9 mouse cellular contexts compared by ENCODE assay signal in genomic region chr5:24733134-24733533, GRCm38 (mm10). TPM values are rescaled to one million over a fixed set of nuclear protein-coding genes. Genes with fewer than 3 reads are reported as not detected.
A peak's percentile ranks its signal among the peaks of the same experiment; 100 is the strongest.
DNase-seq lines count a peak whose midpoint lies in the region; ATAC-seq and TF ChIP-seq lines count a peak whose summit lies in the region.
"Had no signal": no experiment of that assay in that cellular context is flagged by ENCODE, and none has a peak within 500 bp of the region (broad histone marks: within the 10 kb centered on the region; RNA-seq: fewer than 3 reads in every experiment).

No protein-coding gene starts in this region.

- H3K36me3 ChIP-seq in hindbrain, embryonic 12.5 days = no peaks in the 10 kb centered on the region
- H3K36me3 ChIP-seq in liver, embryonic 11.5 days (ENCODE audit: control insufficient read depth, insufficient read depth, low read length) = no peaks in the 10 kb centered on the region
- H3K36me3 ChIP-seq: neural tube, embryonic 12.5 days had no signal

- 0% methylated on average over 8 of the region's 8 CpGs for WGBS in hindbrain, embryonic 12.5 days
- WGBS in liver, embryonic 11.5 days = 18% methylated on average over 8 of the region's 8 CpGs

- TF ChIP-seq CTCF in layer of hippocampus, adult 2 months (conservative IDR thresholded peaks at IDR 0.05) = no peak
- no peak for TF ChIP-seq CTCF in gastrocnemius, adult 2 months (IDR thresholded peaks at IDR 0.05)

- H3K4me2 ChIP-seq in hindbrain, embryonic 12.5 days (replicated peaks) = 0 out of 2 replicates have a peak overlapping the region, but pooled peaks have one; percentile 3
- H3K4me2 ChIP-seq in liver, embryonic 11.5 days = peak overlapping the region; percentile 34; the same call in 1 of the 2 replicates
- H3K4me2 ChIP-seq: neural tube, embryonic 12.5 days had no signal

- intact Hi-C loops in gastrocnemius, adult 2 months (cut with DNase I) = no loop called here

- no peak overlapping the region for H3K27ac ChIP-seq in hindbrain, embryonic 12.5 days
- H3K27ac ChIP-seq in liver, embryonic 11.5 days (ENCODE audit: low read depth, low read length) = peak overlapping the region; percentile 41; the same call in 1 of the 2 replicates
- no peak overlapping the region for H3K27ac ChIP-seq in layer of hippocampus, adult 2 months
- H3K27ac ChIP-seq in gastrocnemius, adult 2 months = no peak overlapping the region
- H3K27ac ChIP-seq: neural tube, embryonic 12.5 days had no signal

- ATAC-seq in hindbrain, embryonic 12.5 days (ENCODE audit: low FRiP score) = 0 out of 2 replicates have a peak, but pooled peaks have one; percentile 46
- no peak for ATAC-seq in liver, embryonic 11.5 days (replicated peaks; ENCODE audit: low FRiP score)

- H3K4me1 ChIP-seq in hindbrain, embryonic 12.5 days = peaks cover 33% of the 10 kb centered on the region
- peaks cover 32% of the 10 kb centered on the region for H3K4me1 ChIP-seq in liver, embryonic 11.5 days (replicated peaks; ENCODE audit: control insufficient read depth, insufficient read depth, low read length)

- peaks cover 41% of the 10 kb centered on the region for H3K27me3 ChIP-seq in hindbrain, embryonic 12.5 days
- H3K27me3 ChIP-seq in liver, embryonic 11.5 days (replicated peaks; ENCODE audit: control insufficient read depth, insufficient read depth, low read length) = peaks cover 39% of the 10 kb centered on the region

- no peak overlapping the region for H3K4me3 ChIP-seq in hindbrain, embryonic 12.5 days
- no peak overlapping the region for H3K4me3 ChIP-seq in liver, embryonic 11.5 days (ENCODE audit: low read depth, low read length)
- H3K4me3 ChIP-seq in layer of hippocampus, adult 2 months = no peak overlapping the region
- H3K4me3 ChIP-seq in gastrocnemius, adult 2 months = no peak overlapping the region
- H3K4me3 ChIP-seq: neural tube, embryonic 12.5 days had no signal

- H3K9me3 ChIP-seq in hindbrain, embryonic 12.5 days (replicated peaks) = no peaks in the 10 kb centered on the region
- H3K9me3 ChIP-seq in liver, embryonic 11.5 days (ENCODE audit: control insufficient read depth, low read length) = no peaks in the 10 kb centered on the region
- H3K9me3 ChIP-seq: neural tube, embryonic 12.5 days had no signal

- peak; percentile 33 for DNase-seq in urinary bladder, postnatal 14 days (ENCODE audit: low spot score)
- no peak for DNase-seq in urinary bladder, adult 18-20 months (ENCODE audit: low spot score in 2 of 2)
- no peak for DNase-seq in liver, embryonic 11.5 days (ENCODE audit: low spot score)
- no peak for DNase-seq in layer of hippocampus, adult 2 months (ENCODE audit: low spot score in 2 of 2)
- DNase-seq in layer of hippocampus, adult 8-10 months (ENCODE audit: low spot score in 2 of 2) = no peak
- no peak for DNase-seq in gastrocnemius, adult 2 months
- no peak for DNase-seq in cerebellum, adult 9-10 months

- H3K9ac ChIP-seq in hindbrain, embryonic 12.5 days = no peak overlapping the region
- no peak overlapping the region for H3K9ac ChIP-seq in liver, embryonic 11.5 days (ENCODE audit: low read depth, low read length)
- H3K9ac ChIP-seq: neural tube, embryonic 12.5 days had no signal

RNA-seq across cellular contexts. Expression of gene Wdr86, which starts 2.6 kb away (rescaled TPM):
- 17.7 and 21.0 TPM in 2 replicates for polyA plus RNA-seq in hindbrain, embryonic 12.5 days (2016; fragmentation: Nextera tagmentation; extraction: Ambion mirVana)
- polyA plus RNA-seq in liver, embryonic 11.5 days (2014; fragmentation: Nextera tagmentation; extraction: Ambion mirVana) = 9.8 and 11.2 TPM in 2 replicates
- 1 to 10 TPM in 1 of 2 experiments, under 1 TPM in 1; 0.44 to 1.4 TPM for total RNA-seq in layer of hippocampus, adult 2 months (2021)
- 1 to 10 TPM in 2 of 4 experiments, under 1 TPM in 2; 0.37 to 1.2 (median 1.00) TPM for total RNA-seq in layer of hippocampus, adult 8-10 months (2022)
- total RNA-seq in gastrocnemius, adult 2 months (2021) = not detected

RNA-seq across cellular contexts. Expression of gene Crygn, which starts 24.7 kb away (rescaled TPM):
- 4.7 TPM in 1 of 2 replicates, not detected in the other for polyA plus RNA-seq in hindbrain, embryonic 12.5 days (2016; fragmentation: Nextera tagmentation; extraction: Ambion mirVana)
- polyA plus RNA-seq in liver, embryonic 11.5 days (2014; fragmentation: Nextera tagmentation; extraction: Ambion mirVana) = not detected in 2 replicates
- not detected for total RNA-seq in layer of hippocampus, adult 2 months (2021)
- 1 to 10 TPM in 2 of 4 experiments, under 1 TPM in 1, not detected in 1; 0.52 to 2.1 (median 1.3) TPM for total RNA-seq in layer of hippocampus, adult 8-10 months (2022)
- not detected for total RNA-seq in gastrocnemius, adult 2 months (2021)

RNA-seq across cellular contexts. Expression of gene Nub1, which starts 47.8 kb away (rescaled TPM):
- polyA plus RNA-seq in hindbrain, embryonic 12.5 days (2016; fragmentation: Nextera tagmentation; extraction: Ambion mirVana) = 40.3 and 42.3 TPM in 2 replicates
- polyA plus RNA-seq in liver, embryonic 11.5 days (2014; fragmentation: Nextera tagmentation; extraction: Ambion mirVana) = 26.6 and 29.1 TPM in 2 replicates
- total RNA-seq in layer of hippocampus, adult 2 months (2021) = 10 to 100 TPM; 65.9 to 69.0 TPM
- 10 to 100 TPM; 68.8 to 75.2 (median 73.1) TPM for total RNA-seq in layer of hippocampus, adult 8-10 months (2022)
- total RNA-seq in gastrocnemius, adult 2 months (2021) = 10 to 100 TPM; 28.3 to 34.3 TPM
